Mouse (Mus musculus) liver, embryonic 16.5 days (tissue): ENCODE data around the gene Mea1. TPM values are rescaled to one million over a fixed set of nuclear protein-coding genes. Genes with fewer than 3 reads are reported as not detected.

ENCODE experiments used
- ATAC-seq: fragments of 200-750 bp; cut with Nextera tagmentation; 2 replicates; pipeline ENCODE4 v1.8.0; 2017; ENCODE audit warnings: low read depth, mild to moderate bottlenecking, moderate number of reproducible peaks, moderate library complexity
- H3K27ac ChIP-seq: fragments of 300-500 bp; sonication (generic); 2 replicates; pipeline ENCODE4 v1.5.1; 2014; ENCODE audit warnings: mild to moderate bottlenecking, low read length
- H3K27me3 ChIP-seq: fragments of 300-500 bp; sonication (generic); 2 replicates; pipeline ENCODE4 v1.6.1; 2014; ENCODE audit warnings: low read depth, low read length, mixed read lengths; ENCODE audit not compliant: control insufficient read depth, insufficient read depth
- H3K36me3 ChIP-seq: fragments of 300-500 bp; sonication (generic); 2 replicates; pipeline ENCODE4 v1.6.1; 2014; ENCODE audit warnings: mild to moderate bottlenecking; ENCODE audit not compliant: control insufficient read depth, insufficient read depth
- H3K4me1 ChIP-seq: fragments of 300-500 bp; sonication (generic); 2 replicates; pipeline ENCODE4 v1.6.1; 2014; ENCODE audit warnings: low read depth, low read length, mixed read lengths; ENCODE audit not compliant: control insufficient read depth
- H3K4me2 ChIP-seq: fragments of 300-500 bp; sonication (generic); 2 replicates; pipeline ENCODE4 v1.6.1; 2014; ENCODE audit warnings: low read depth, low read length, mixed read lengths
- H3K4me3 ChIP-seq: fragments of 300-500 bp; sonication (generic); 2 replicates; pipeline ENCODE4 v1.5.1; 2014; ENCODE audit warnings: low read depth, mild to moderate bottlenecking, low read length
- H3K9ac ChIP-seq: fragments of 300-500 bp; sonication (generic); 2 replicates; pipeline ENCODE4 v1.6.1; 2014; ENCODE audit warnings: low read depth, low read length
- H3K9me3 ChIP-seq: fragments of 300-500 bp; sonication (generic); replicated peaks from 2 replicates; pipeline ENCODE4 v1.6.1; 2016; ENCODE audit warnings: low read length; ENCODE audit not compliant: control insufficient read depth
- WGBS: fragments of 180-500 bp; shearing (Covaris S2); extraction: QIAGEN DNeasy Blood & Tissue Kit; methylation state at CpG from one replicate; pipeline ENCODE4 v1.1.7; 2014; ENCODE audit not compliant: insufficient replicate concordance; 5-methylcytosine and 5-hydroxymethylcytosine counted together
- polyA plus RNA-seq: library from polyadenylated mRNA; unstranded; fragments of >200 nt; fragmentation: Nextera tagmentation; extraction: Ambion mirVana; gene quantifications from 2 replicates; pipeline ENCODE4 v1.2.1, GENCODE M21; 2015

The Mea1 gene
- polyA plus RNA-seq, 1 experiment from 2014 or later = 50.1 TPM

GRCm38 (mm10) chr17:46725273-46725672 is 46.7 kb downstream of the Mea1 start:
- H3K27ac ChIP-seq = no peak overlapping the region
- 0 out of 2 replicates have a peak, but pooled peaks cover 2% of the 10 kb centered on the region for H3K27me3 ChIP-seq
- no peaks in the 10 kb centered on the region for H3K9me3 ChIP-seq
- no peaks in the 10 kb centered on the region for H3K36me3 ChIP-seq
- WGBS = 64% methylated on average over 9 of the region's 9 CpGs
- H3K4me3 ChIP-seq = no peak overlapping the region
- H3K9ac ChIP-seq = no peak overlapping the region
- no peak for ATAC-seq
- H3K4me2 ChIP-seq = no peak overlapping the region
- no peaks in the 10 kb centered on the region; the same call in 1 of the 2 replicates for H3K4me1 ChIP-seq

- Histone ChIP-seq H3K9ac (no peak overlapping the region), H3K36me3 (no peaks in the 10 kb centered on the region), H3K27ac (no peak overlapping the region), H3K4me3 (no peak overlapping the region), H3K9me3 (no peaks in the 10 kb centered on the region), H3K4me2 (no peak overlapping the region), H3K4me1 (no peaks in the 10 kb centered on the region; the same call in 1 of the 2 replicates), H3K27me3 (0 out of 2 replicates have a peak, but pooled peaks cover 2% of the 10 kb centered on the region)
- ATAC-seq = no peak
- WGBS = 76% methylated on average over 26 of the region's 26 CpGs
Observed at GRCm38 (mm10) chr17:46725731-46726645, 47.4 kb downstream of the Mea1 start.

- Histone ChIP-seq H3K27me3 (0 out of 2 replicates have a peak, but pooled peaks cover 2% of the 10 kb centered on the region), H3K36me3 (no peaks in the 10 kb centered on the region), H3K9ac (no peak overlapping the region), H3K27ac (no peak overlapping the region), H3K4me2 (no peak overlapping the region), H3K4me3 (no peak overlapping the region), H3K4me1 (no peaks in the 10 kb centered on the region; the same call in 1 of the 2 replicates), H3K9me3 (no peaks in the 10 kb centered on the region)
- no peak for ATAC-seq
- 84% methylated on average over 11 of the region's 11 CpGs for WGBS
Observed at GRCm38 (mm10) chr17:46727271-46727670, 48.7 kb downstream of the Mea1 start.

GRCm38 (mm10) chr17:46728021-46728420 is 49.4 kb downstream of the Mea1 start:
- peak overlapping the region; percentile 48 for H3K4me3 ChIP-seq
- H3K4me1 ChIP-seq = no peaks in the 10 kb centered on the region; the same call in 1 of the 2 replicates
- WGBS = 34% methylated on average over 6 of the region's 6 CpGs
- H3K36me3 ChIP-seq = no peaks in the 10 kb centered on the region
- 0 out of 2 replicates have a peak, but pooled peaks cover 2% of the 10 kb centered on the region for H3K27me3 ChIP-seq
- H3K4me2 ChIP-seq = peak overlapping the region; percentile 23
- H3K27ac ChIP-seq = no peak overlapping the region
- no peak for ATAC-seq
- no peak overlapping the region for H3K9ac ChIP-seq
- H3K9me3 ChIP-seq = no peaks in the 10 kb centered on the region

- peak; percentile 8 for ATAC-seq
- Histone ChIP-seq H3K4me3 (peak overlapping the region; percentile 48), H3K9me3 (no peaks in the 10 kb centered on the region), H3K4me1 (no peaks in the 10 kb centered on the region; the same call in 1 of the 2 replicates), H3K9ac (peak overlapping the region; percentile 43), H3K4me2 (peak overlapping the region; percentile 22; the same call in 1 of the 2 replicates), H3K27ac (peak overlapping the region; percentile 66), H3K27me3 (0 out of 2 replicates have a peak, but pooled peaks cover 2% of the 10 kb centered on the region), H3K36me3 (no peaks in the 10 kb centered on the region)
- 52% methylated on average over 11 of the region's 11 CpGs for WGBS
Observed at GRCm38 (mm10) chr17:46728496-46728895, 49.9 kb downstream of the Mea1 start.

- Histone ChIP-seq H3K36me3 (no peaks in the 10 kb centered on the region), H3K9ac (peak within 1 kb of the TSS; percentile 43), H3K4me2 (peak within 1 kb of the TSS; percentile 23), H3K9me3 (no peaks in the 10 kb centered on the region), H3K27me3 (0 out of 2 replicates have a peak, but pooled peaks cover 2% of the 10 kb centered on the region), H3K4me1 (no peaks in the 10 kb centered on the region; the same call in 1 of the 2 replicates), H3K4me3 (peak within 1 kb of the TSS; percentile 48), H3K27ac (peak within 1 kb of the TSS; percentile 66)
- WGBS = 38% methylated on average over 24 of the region's 24 CpGs
- ATAC-seq = peak; percentile 88
Observed at GRCm38 (mm10) chr17:46728904-46729318, 50.3 kb downstream of the Mea1 start, which contains the start of gene Gnmt. Gene Gnmt, minus strand, starts transcription at chr17:46729168.

Other genes with a start within 250 kb of the Mea1 start
- not detected in 2 replicates for gene Crip3, start 249.9 kb upstream of the Mea1 start, polyA plus RNA-seq
- 0.06 TPM in 1 of 2 replicates, not detected in the other for gene Slc22a7, start 240.3 kb upstream of the Mea1 start, polyA plus RNA-seq
- gene Ttbk1, start 191.1 kb upstream of the Mea1 start, polyA plus RNA-seq = not detected in 2 replicates
- gene Dnph1, start 182.1 kb upstream of the Mea1 start, polyA plus RNA-seq = 12.7 and 15.6 TPM in 2 replicates
- gene Cul9, start 132.4 kb upstream of the Mea1 start, polyA plus RNA-seq = 0.60 and 0.76 TPM in 2 replicates
- gene Srf, start 122.6 kb upstream of the Mea1 start, polyA plus RNA-seq = 1.8 and 2.0 TPM in 2 replicates
- 8.4 and 9.4 TPM in 2 replicates for gene Ptk7, start 49.3 kb upstream of the Mea1 start, polyA plus RNA-seq
- 10.0 and 12.2 TPM in 2 replicates for gene Klc4, start 32.8 kb upstream of the Mea1 start, polyA plus RNA-seq
- 58.1 and 67.0 TPM in 2 replicates for gene Mrpl2, start 32.6 kb upstream of the Mea1 start, polyA plus RNA-seq
- 10.7 and 11.6 TPM in 2 replicates for gene Cul7, start 28.5 kb upstream of the Mea1 start, polyA plus RNA-seq
- gene Rrp36, start 4.4 kb upstream of the Mea1 start, polyA plus RNA-seq = 17.4 and 18.9 TPM in 2 replicates
- 51.6 and 52.0 TPM in 2 replicates for gene Klhdc3, start 2.1 kb downstream of the Mea1 start, polyA plus RNA-seq
- 25.5 and 28.7 TPM in 2 replicates for gene Ppp2r5d, start 26.3 kb downstream of the Mea1 start, polyA plus RNA-seq
- 8.1 and 10.4 TPM in 2 replicates for gene Pex6, start 32.7 kb downstream of the Mea1 start, polyA plus RNA-seq
- gene Gnmt, start 50.4 kb downstream of the Mea1 start, polyA plus RNA-seq = 112 and 152 TPM in 2 replicates
- gene Cnpy3, start 73.4 kb downstream of the Mea1 start, polyA plus RNA-seq = 24.7 TPM in 2 replicates
- 0.13 and 0.16 TPM in 2 replicates for gene Ptcra, start 84.9 kb downstream of the Mea1 start, polyA plus RNA-seq
- gene 2310039H08Rik, start 93.8 kb downstream of the Mea1 start, polyA plus RNA-seq = 56.1 and 56.6 TPM in 2 replicates
- gene Rpl7l1, start 103.9 kb downstream of the Mea1 start, polyA plus RNA-seq = 68.9 and 72.2 TPM in 2 replicates
- gene Bicral, start 179.7 kb downstream of the Mea1 start, polyA plus RNA-seq = 2.4 and 2.5 TPM in 2 replicates
- 15.5 and 16.3 TPM in 2 replicates for gene Tbcc, start 211.9 kb downstream of the Mea1 start, polyA plus RNA-seq
- not detected in 2 replicates for gene Prph2, start 231.7 kb downstream of the Mea1 start, polyA plus RNA-seq